Mouse (Mus musculus) neural tube, embryonic 13.5 days (tissue): ENCODE measurements around the gene Rpain. TPM values are rescaled to one million over a fixed set of nuclear protein-coding genes. Genes with fewer than 3 reads are reported as not detected.

Source experiments
- ATAC-seq: fragments of 200-750 bp; cut with Nextera tagmentation; 2 replicates; pipeline ENCODE4 v1.8.0; 2017; ENCODE audit warnings: low read depth, mild to moderate bottlenecking, moderate TSS enrichment, moderate library complexity
- H3K27ac ChIP-seq: fragments of 300-500 bp; sonication (generic); replicated peaks from 2 replicates; pipeline ENCODE4 v1.5.1; 2015; ENCODE audit warnings: moderate library complexity, mild to moderate bottlenecking, inconsistent platforms
- H3K27me3 ChIP-seq: fragments of 300-500 bp; sonication (generic); 2 replicates; pipeline ENCODE4 v1.6.1; 2015; ENCODE audit warnings: mild to moderate bottlenecking, inconsistent platforms
- H3K36me3 ChIP-seq: fragments of 300-500 bp; sonication (generic); 2 replicates; pipeline ENCODE4 v1.6.1; 2015; ENCODE audit warnings: mild to moderate bottlenecking, inconsistent platforms
- H3K4me1 ChIP-seq: fragments of 300-500 bp; sonication (generic); replicated peaks from 2 replicates; pipeline ENCODE4 v1.6.1; 2015; ENCODE audit warnings: inconsistent platforms
- H3K4me2 ChIP-seq: fragments of 300-500 bp; sonication (generic); 2 replicates; pipeline ENCODE4 v1.6.1; 2015; ENCODE audit warnings: inconsistent platforms, mild to moderate bottlenecking, moderate library complexity
- H3K4me3 ChIP-seq: fragments of 300-500 bp; sonication (generic); 2 replicates; pipeline ENCODE4 v1.5.1; 2015; ENCODE audit warnings: mild to moderate bottlenecking, inconsistent platforms
- H3K9ac ChIP-seq: fragments of 300-500 bp; sonication (generic); 2 replicates; pipeline ENCODE4 v1.6.1; 2015; ENCODE audit warnings: moderate library complexity, mild to moderate bottlenecking, inconsistent platforms
- H3K9me3 ChIP-seq: fragments of 300-500 bp; sonication (generic); 2 replicates; pipeline ENCODE4 v1.6.1; 2016; ENCODE audit warnings: inconsistent platforms
- WGBS: fragments of 180-500 bp; shearing (Covaris S2); methylation state at CpG from one replicate; pipeline ENCODE4 v1.1.7; 2015; 5-methylcytosine and 5-hydroxymethylcytosine counted together
- polyA plus RNA-seq: library from polyadenylated mRNA; unstranded; fragments of >200 nt; fragmentation: Nextera tagmentation; extraction: Ambion mirVana; gene quantifications from 2 replicates; pipeline ENCODE4 v1.2.1, GENCODE M21; 2015

The Rpain gene
- 73.3 and 80.2 TPM in 2 replicates for polyA plus RNA-seq

- WGBS: under 1% methylated on average over 43 of the region's 43 CpGs
- H3K9me3 ChIP-seq: no peaks in the 10 kb centered on the region
- peaks cover 26% of the 10 kb centered on the region for H3K4me1 ChIP-seq
- H3K27ac ChIP-seq: peak within 1 kb of the TSS; percentile 92
- peak within 1 kb of the TSS; percentile 95 for H3K9ac ChIP-seq
- H3K36me3 ChIP-seq: peaks cover 38% of the 10 kb centered on the region
- no peaks in the 10 kb centered on the region for H3K27me3 ChIP-seq
- peak; percentile 99 for ATAC-seq
- peak within 1 kb of the TSS; percentile 87 for H3K4me2 ChIP-seq
- peak within 1 kb of the TSS; percentile 94 for H3K4me3 ChIP-seq
Measured at GRCm38 (mm10) chr11:70969821-70970559, at the start of gene Rpain, which contains the start of gene Nup88. Gene Rpain, plus strand, starts transcription at chr11:70970213. Gene Nup88, minus strand, starts transcription at chr11:70969973.

GRCm38 (mm10) chr11:70931461-70931860, 38.6 kb upstream of the Rpain start:
- 73% methylated on average over 5 of the region's 5 CpGs for WGBS
- H3K4me1 ChIP-seq: no peaks in the 10 kb centered on the region
- no peak for ATAC-seq
- H3K36me3 ChIP-seq: peaks cover 67% of the 10 kb centered on the region
- H3K9me3 ChIP-seq: no peaks in the 10 kb centered on the region
- no peak overlapping the region for H3K9ac ChIP-seq
- H3K4me3 ChIP-seq: no peak overlapping the region
- no peaks in the 10 kb centered on the region for H3K27me3 ChIP-seq
- no peak overlapping the region for H3K27ac ChIP-seq
- no peak overlapping the region for H3K4me2 ChIP-seq

GRCm38 (mm10) chr11:70935316-70935715, 34.7 kb upstream of the Rpain start:
- Histone ChIP-seq H3K4me3 (no peak overlapping the region), H3K9ac (no peak overlapping the region), H3K4me2 (no peak overlapping the region), H3K36me3 (peaks cover 78% of the 10 kb centered on the region), H3K27ac (no peak overlapping the region), H3K27me3 (no peaks in the 10 kb centered on the region), H3K4me1 (no peaks in the 10 kb centered on the region), H3K9me3 (no peaks in the 10 kb centered on the region)
- ATAC-seq: no peak
- WGBS: 91% methylated on average over 7 of the region's 7 CpGs

GRCm38 (mm10) chr11:70942596-70942995, 27.4 kb upstream of the Rpain start:
- Histone ChIP-seq H3K4me1 (no peaks in the 10 kb centered on the region), H3K9me3 (no peaks in the 10 kb centered on the region), H3K4me2 (no peak overlapping the region), H3K36me3 (peaks cover 93% of the 10 kb centered on the region), H3K4me3 (no peak overlapping the region), H3K27me3 (no peaks in the 10 kb centered on the region), H3K9ac (no peak overlapping the region), H3K27ac (no peak overlapping the region)
- ATAC-seq: no peak
- WGBS: 93% methylated on average over 1 of the region's 1 CpGs

GRCm38 (mm10) chr11:70943651-70944050, 26.4 kb upstream of the Rpain start:
- Histone ChIP-seq H3K4me2 (no peak overlapping the region), H3K36me3 (peaks cover 93% of the 10 kb centered on the region), H3K4me1 (no peaks in the 10 kb centered on the region), H3K27ac (no peak overlapping the region), H3K9ac (no peak overlapping the region), H3K27me3 (no peaks in the 10 kb centered on the region), H3K9me3 (no peaks in the 10 kb centered on the region), H3K4me3 (no peak overlapping the region)
- no peak for ATAC-seq
- 91% methylated on average over 7 of the region's 7 CpGs for WGBS

GRCm38 (mm10) chr11:70944935-70945817, 24.8 kb upstream of the Rpain start:
- WGBS: 91% methylated on average over 4 of the region's 4 CpGs
- H3K4me1 ChIP-seq: no peaks in the 10 kb centered on the region
- H3K9ac ChIP-seq: no peak overlapping the region
- no peak overlapping the region for H3K4me3 ChIP-seq
- H3K4me2 ChIP-seq: no peak overlapping the region
- H3K9me3 ChIP-seq: no peaks in the 10 kb centered on the region
- H3K36me3 ChIP-seq: peaks cover 93% of the 10 kb centered on the region
- no peak overlapping the region for H3K27ac ChIP-seq
- ATAC-seq: no peak
- H3K27me3 ChIP-seq: no peaks in the 10 kb centered on the region

- Histone ChIP-seq H3K27ac (no peak overlapping the region), H3K4me2 (no peak overlapping the region), H3K9me3 (no peaks in the 10 kb centered on the region), H3K36me3 (peaks cover 96% of the 10 kb centered on the region), H3K27me3 (no peaks in the 10 kb centered on the region), H3K4me3 (no peak overlapping the region), H3K9ac (no peak overlapping the region), H3K4me1 (no peaks in the 10 kb centered on the region)
- WGBS: 94% methylated on average over 4 of the region's 4 CpGs
- ATAC-seq: no peak
Measured at GRCm38 (mm10) chr11:70954711-70955110, 15.3 kb upstream of the Rpain start.

- Histone ChIP-seq H3K27ac (no peak overlapping the region), H3K27me3 (no peaks in the 10 kb centered on the region), H3K4me2 (no peak overlapping the region), H3K36me3 (peaks cover 96% of the 10 kb centered on the region), H3K9me3 (no peaks in the 10 kb centered on the region), H3K4me3 (no peak overlapping the region), H3K4me1 (no peaks in the 10 kb centered on the region), H3K9ac (no peak overlapping the region)
- WGBS: 93% methylated on average over 5 of the region's 5 CpGs
- ATAC-seq: no peak
Measured at GRCm38 (mm10) chr11:70960786-70961554, 9.0 kb upstream of the Rpain start.

- Histone ChIP-seq H3K4me3 (no peak overlapping the region), H3K9me3 (no peaks in the 10 kb centered on the region), H3K4me1 (peaks cover 19% of the 10 kb centered on the region), H3K9ac (no peak overlapping the region), H3K36me3 (peaks cover 72% of the 10 kb centered on the region), H3K27ac (no peak overlapping the region), H3K4me2 (no peak overlapping the region), H3K27me3 (no peaks in the 10 kb centered on the region)
- whole genome bisulfite sequencing: 74% methylated on average over 4 of the region's 4 CpGs
- ATAC-seq: no peak
Measured at GRCm38 (mm10) chr11:70964222-70964907, 5.6 kb upstream of the Rpain start.

GRCm38 (mm10) chr11:70969271-70969794, 680 bp upstream of the Rpain start:
- WGBS: under 1% methylated on average over 25 of the region's 25 CpGs
- peaks cover 26% of the 10 kb centered on the region for H3K4me1 ChIP-seq

More at GRCm38 (mm10) chr11:70969271-70969794, 680 bp upstream of the Rpain start:
- Histone ChIP-seq H3K36me3 (peaks cover 38% of the 10 kb centered on the region), H3K4me2 (peak overlapping the region; percentile 87), H3K9me3 (no peaks in the 10 kb centered on the region), H3K27ac (peak overlapping the region; percentile 92), H3K9ac (peak overlapping the region; percentile 95), H3K27me3 (no peaks in the 10 kb centered on the region), H3K4me3 (peak overlapping the region; percentile 94)
- ATAC-seq: peak; percentile 30
